Mouse (Mus musculus): Measurements from ENCODE around the gene Ampd2. TPM values are rescaled to one million over a fixed set of nuclear protein-coding genes. Genes with fewer than 3 reads are reported as not detected.

The Ampd2 gene
- polyA plus RNA-seq, 1 experiment from 2014 or later, result 31.3 TPM

- H3K36me3 ChIP-seq (replicated peaks; ENCODE audit: control insufficient read depth, insufficient read depth, low read depth, low read length), result peaks cover 3% of the 10 kb centered on the region
- no peak for ATAC-seq (replicated peaks; ENCODE audit: insufficient number of reproducible peaks, low FRiP score, low TSS enrichment, low read depth)
- no peak for DNase-seq (ENCODE audit: low spot score)
- no peaks in the 10 kb centered on the region for H3K9me3 ChIP-seq (replicated peaks; ENCODE audit: control insufficient read depth, low read length)
- H3K27me3 ChIP-seq (ENCODE audit: control insufficient read depth, insufficient read depth, low read length), result no peaks in the 10 kb centered on the region
- no peak overlapping the region for H3K9ac ChIP-seq (replicated peaks; ENCODE audit: low read length)
- H3K27ac ChIP-seq (replicated peaks; ENCODE audit: low read depth, low read length), result no peak overlapping the region
- no peak overlapping the region for H3K4me3 ChIP-seq (ENCODE audit: low read depth, low read length)
- 65% methylated on average over 4 of the region's 4 CpGs for WGBS
- H3K4me2 ChIP-seq (ENCODE audit: low read depth, low read length), result no peak overlapping the region
- peaks cover 6% of the 10 kb centered on the region; the same call in 1 of the 2 replicates for H3K4me1 ChIP-seq (ENCODE audit: control insufficient read depth, insufficient read depth, low read length)
Observed at GRCm38 (mm10) chr3:108081681-108082080, 4.8 kb downstream of the Ampd2 start.

- Histone ChIP-seq H3K27ac (replicated peaks; ENCODE audit: low read depth, low read length) (no peak overlapping the region), H3K4me3 (ENCODE audit: low read depth, low read length) (no peak overlapping the region), H3K27me3 (ENCODE audit: control insufficient read depth, insufficient read depth, low read length) (no peaks in the 10 kb centered on the region), H3K36me3 (replicated peaks; ENCODE audit: control insufficient read depth, insufficient read depth, low read depth, low read length) (peaks cover 14% of the 10 kb centered on the region), H3K9ac (replicated peaks; ENCODE audit: low read length) (no peak overlapping the region), H3K4me2 (ENCODE audit: low read depth, low read length) (no peak overlapping the region), H3K9me3 (replicated peaks; ENCODE audit: control insufficient read depth, low read length) (no peaks in the 10 kb centered on the region), H3K4me1 (ENCODE audit: control insufficient read depth, insufficient read depth, low read length) (no peaks in the 10 kb centered on the region)
- ATAC-seq (replicated peaks; ENCODE audit: insufficient number of reproducible peaks, low FRiP score, low TSS enrichment, low read depth) (no peak), DNase-seq (ENCODE audit: low spot score) (no peak)
- WGBS, result 90% methylated on average over 9 of the region's 9 CpGs
Observed at GRCm38 (mm10) chr3:108076836-108077235, 9.6 kb downstream of the Ampd2 start.

- Histone ChIP-seq H3K36me3 (replicated peaks; ENCODE audit: control insufficient read depth, insufficient read depth, low read depth, low read length) (peaks cover 14% of the 10 kb centered on the region), H3K27ac (replicated peaks; ENCODE audit: low read depth, low read length) (no peak overlapping the region), H3K4me3 (ENCODE audit: low read depth, low read length) (no peak overlapping the region), H3K9ac (replicated peaks; ENCODE audit: low read length) (no peak overlapping the region), H3K4me1 (ENCODE audit: control insufficient read depth, insufficient read depth, low read length) (no peaks in the 10 kb centered on the region), H3K27me3 (ENCODE audit: control insufficient read depth, insufficient read depth, low read length) (no peaks in the 10 kb centered on the region), H3K9me3 (replicated peaks; ENCODE audit: control insufficient read depth, low read length) (no peaks in the 10 kb centered on the region), H3K4me2 (ENCODE audit: low read depth, low read length) (no peak overlapping the region)
- WGBS, result 81% methylated on average over 10 of the region's 10 CpGs
- DNase-seq (ENCODE audit: low spot score) (no peak), ATAC-seq (replicated peaks; ENCODE audit: insufficient number of reproducible peaks, low FRiP score, low TSS enrichment, low read depth) (no peak)
Observed at GRCm38 (mm10) chr3:108072983-108073569, 13.4 kb downstream of the Ampd2 start.

- Histone ChIP-seq H3K4me2 (ENCODE audit: low read depth, low read length) (no peak overlapping the region), H3K9me3 (replicated peaks; ENCODE audit: control insufficient read depth, low read length) (no peaks in the 10 kb centered on the region), H3K4me1 (ENCODE audit: control insufficient read depth, insufficient read depth, low read length) (no peaks in the 10 kb centered on the region), H3K36me3 (replicated peaks; ENCODE audit: control insufficient read depth, insufficient read depth, low read depth, low read length) (peaks cover 3% of the 10 kb centered on the region; the same call in 1 of the 2 replicates), H3K27me3 (ENCODE audit: control insufficient read depth, insufficient read depth, low read length) (no peaks in the 10 kb centered on the region), H3K9ac (replicated peaks; ENCODE audit: low read length) (no peak overlapping the region), H3K27ac (replicated peaks; ENCODE audit: low read depth, low read length) (no peak overlapping the region), H3K4me3 (ENCODE audit: low read depth, low read length) (no peak overlapping the region)
- ATAC-seq (replicated peaks; ENCODE audit: insufficient number of reproducible peaks, low FRiP score, low TSS enrichment, low read depth) (0 out of 2 replicates have a peak, but pooled peaks have one; percentile 41), DNase-seq (ENCODE audit: low spot score) (peak; percentile 38)
- WGBS, result 66% methylated on average over 10 of the region's 10 CpGs
Observed at GRCm38 (mm10) chr3:108070295-108071293, 15.9 kb downstream of the Ampd2 start.

GRCm38 (mm10) chr3:108069231-108069870 is 17.1 kb downstream of the Ampd2 start:
- Histone ChIP-seq H3K27ac (replicated peaks; ENCODE audit: low read depth, low read length) (no peak overlapping the region), H3K9me3 (replicated peaks; ENCODE audit: control insufficient read depth, low read length) (no peaks in the 10 kb centered on the region), H3K4me2 (ENCODE audit: low read depth, low read length) (no peak overlapping the region), H3K27me3 (ENCODE audit: control insufficient read depth, insufficient read depth, low read length) (no peaks in the 10 kb centered on the region), H3K36me3 (replicated peaks; ENCODE audit: control insufficient read depth, insufficient read depth, low read depth, low read length) (no peaks in the 10 kb centered on the region), H3K4me1 (ENCODE audit: control insufficient read depth, insufficient read depth, low read length) (no peaks in the 10 kb centered on the region), H3K9ac (replicated peaks; ENCODE audit: low read length) (no peak overlapping the region), H3K4me3 (ENCODE audit: low read depth, low read length) (no peak overlapping the region)
- WGBS, result 73% methylated on average over 13 of the region's 13 CpGs
- no peak for ATAC-seq (replicated peaks; ENCODE audit: insufficient number of reproducible peaks, low FRiP score, low TSS enrichment, low read depth)
- no peak for DNase-seq (ENCODE audit: low spot score)

- WGBS, result 24% methylated on average over 1 of the region's 1 CpGs
- no peak overlapping the region for H3K27ac ChIP-seq (replicated peaks; ENCODE audit: low read depth, low read length)
- H3K4me1 ChIP-seq (ENCODE audit: control insufficient read depth, insufficient read depth, low read length), result no peaks in the 10 kb centered on the region
- H3K36me3 ChIP-seq (replicated peaks; ENCODE audit: control insufficient read depth, insufficient read depth, low read depth, low read length), result no peaks in the 10 kb centered on the region
- DNase-seq (ENCODE audit: low spot score), result no peak
- ATAC-seq (replicated peaks; ENCODE audit: insufficient number of reproducible peaks, low FRiP score, low TSS enrichment, low read depth), result no peak
- H3K9me3 ChIP-seq (replicated peaks; ENCODE audit: control insufficient read depth, low read length), result no peaks in the 10 kb centered on the region
- H3K27me3 ChIP-seq (ENCODE audit: control insufficient read depth, insufficient read depth, low read length), result no peaks in the 10 kb centered on the region
- no peak overlapping the region for H3K9ac ChIP-seq (replicated peaks; ENCODE audit: low read length)
- H3K4me3 ChIP-seq (ENCODE audit: low read depth, low read length), result no peak overlapping the region
- H3K4me2 ChIP-seq (ENCODE audit: low read depth, low read length), result no peak overlapping the region
Observed at GRCm38 (mm10) chr3:108068826-108069225, 17.6 kb downstream of the Ampd2 start.

GRCm38 (mm10) chr3:108067370-108067934 is 19.0 kb downstream of the Ampd2 start:
- no peaks in the 10 kb centered on the region for H3K9me3 ChIP-seq (replicated peaks; ENCODE audit: control insufficient read depth, low read length)
- H3K27ac ChIP-seq (replicated peaks; ENCODE audit: low read depth, low read length), result no peak overlapping the region
- no peak for DNase-seq (ENCODE audit: low spot score)
- no peak for ATAC-seq (replicated peaks; ENCODE audit: insufficient number of reproducible peaks, low FRiP score, low TSS enrichment, low read depth)
- H3K4me1 ChIP-seq (ENCODE audit: control insufficient read depth, insufficient read depth, low read length), result no peaks in the 10 kb centered on the region
- 70% methylated on average over 6 of the region's 6 CpGs for WGBS
- no peak overlapping the region for H3K9ac ChIP-seq (replicated peaks; ENCODE audit: low read length)
- H3K4me3 ChIP-seq (ENCODE audit: low read depth, low read length), result no peak overlapping the region
- H3K36me3 ChIP-seq (replicated peaks; ENCODE audit: control insufficient read depth, insufficient read depth, low read depth, low read length), result no peaks in the 10 kb centered on the region
- H3K27me3 ChIP-seq (ENCODE audit: control insufficient read depth, insufficient read depth, low read length), result no peaks in the 10 kb centered on the region
- H3K4me2 ChIP-seq (ENCODE audit: low read depth, low read length), result no peak overlapping the region
